Mouse (Mus musculus) liver, postnatal 0 days (tissue): Measurements from ENCODE around the gene Arhgef33. TPM values are rescaled to one million over a fixed set of nuclear protein-coding genes. Genes with fewer than 3 reads are reported as not detected.
"Not testable (repeated sequence)": the region's sequence is repeated elsewhere in the genome, so short reads cannot be mapped to it uniquely, and the experiment has no call there.

ENCODE experiments used
- ATAC-seq: fragments of 200-750 bp; cut with Nextera tagmentation; 2 replicates; pipeline ENCODE4 v1.8.0; 2017; ENCODE audit warnings: mild to moderate bottlenecking, moderate library complexity
- DNase-seq: peaks from one replicate; pipeline ENCODE4 v3.0.0-alpha.2; 2016
- H3K27ac ChIP-seq: fragments of 300-500 bp; sonication (generic); 2 replicates; pipeline ENCODE4 v1.5.1; 2014; ENCODE audit warnings: antibody characterized with exemption, moderate library complexity, mild to moderate bottlenecking, low read depth
- H3K27me3 ChIP-seq: fragments of 300-500 bp; sonication (generic); 2 replicates; pipeline ENCODE4 v1.6.1; 2014; ENCODE audit warnings: low read length, control low read depth, mixed read lengths; ENCODE audit not compliant: insufficient read depth
- H3K36me3 ChIP-seq: fragments of 300-500 bp; sonication (generic); replicated peaks from 2 replicates; pipeline ENCODE4 v1.6.1; 2014; ENCODE audit warnings: mild to moderate bottlenecking, control low read depth, low read length, moderate library complexity, mixed read lengths; ENCODE audit not compliant: insufficient read depth
- H3K4me1 ChIP-seq: fragments of 300-500 bp; sonication (generic); 2 replicates; pipeline ENCODE4 v1.6.1; 2014; ENCODE audit warnings: antibody characterized with exemption, mild to moderate bottlenecking, control low read depth; ENCODE audit not compliant: insufficient read depth
- H3K4me2 ChIP-seq: fragments of 300-500 bp; sonication (generic); 2 replicates; pipeline ENCODE4 v1.6.1; 2014; ENCODE audit warnings: low read depth, mild to moderate bottlenecking, low read length, moderate library complexity, mixed read lengths
- H3K4me3 ChIP-seq: fragments of 300-500 bp; sonication (generic); 2 replicates; pipeline ENCODE4 v1.5.1; 2014; ENCODE audit warnings: low read depth, low read length
- H3K9ac ChIP-seq: fragments of 300-500 bp; sonication (generic); replicated peaks from 2 replicates; pipeline ENCODE4 v1.6.1; 2014; ENCODE audit warnings: mild to moderate bottlenecking, moderate library complexity
- H3K9me3 ChIP-seq: fragments of 300-500 bp; sonication (generic); 2 replicates; pipeline ENCODE4 v1.6.1; 2016; ENCODE audit warnings: mild to moderate bottlenecking, control low read depth, low read length, mixed read lengths
- CTCF ChIP-seq: sonication (generic); IDR thresholded peaks from 2 replicates; pipeline ENCODE4 v1.5.1; 2016; ENCODE audit warnings: antibody characterized with exemption, low read depth
- EP300 ChIP-seq: IDR thresholded peaks from 2 replicates; pipeline ENCODE4 v1.6.1; 2016; ENCODE audit warnings: antibody characterized with exemption, low read depth, mild to moderate bottlenecking
- WGBS: fragments of 180-500 bp; shearing (Covaris S2); extraction: QIAGEN DNeasy Blood & Tissue Kit; methylation state at CpG from one replicate; pipeline ENCODE4 v1.1.7; 2014; ENCODE audit not compliant: insufficient replicate concordance; 5-methylcytosine and 5-hydroxymethylcytosine counted together
- polyA plus RNA-seq: library from polyadenylated mRNA; unstranded; fragments of >200 nt; fragmentation: Nextera tagmentation; extraction: Ambion mirVana; gene quantifications from 2 replicates; pipeline ENCODE4 v1.2.1, GENCODE M21; 2015

Arhgef33 gene
- polyA plus RNA-seq, 1 experiment from 2014 or later, result 1.2 TPM

DNA sequence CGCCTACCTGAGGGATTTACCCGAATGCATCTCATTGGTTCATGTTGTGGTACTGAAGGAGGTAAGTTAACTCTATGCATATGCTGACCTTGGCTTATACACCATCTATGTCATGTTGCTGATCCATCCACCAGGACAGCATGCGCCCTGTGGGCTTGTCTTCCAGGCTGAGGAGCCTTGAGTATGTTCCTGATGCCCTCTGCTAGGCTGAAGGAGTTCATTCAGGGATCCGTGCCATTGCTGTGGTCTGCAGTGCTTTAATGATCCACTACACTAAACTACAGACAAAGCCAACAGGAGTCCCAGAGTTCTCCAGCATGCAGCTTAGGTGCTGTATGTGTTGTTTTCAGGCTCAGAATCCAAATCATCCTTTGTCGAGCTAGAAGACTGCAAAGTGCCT is 60.1 kb downstream of the Arhgef33 start:
- Histone ChIP-seq H3K9me3 (no peaks in the 10 kb centered on the region), H3K9ac (no peak overlapping the region), H3K27me3 (no peaks in the 10 kb centered on the region), H3K4me3 (no peak overlapping the region), H3K4me1 (no peaks in the 10 kb centered on the region), H3K4me2 (no peak overlapping the region), H3K36me3 (no peaks in the 10 kb centered on the region), H3K27ac (no peak overlapping the region)
- 81% methylated on average over 5 of the region's 5 CpGs for WGBS
- TF ChIP-seq EP300 (no peak), CTCF (no peak)
- ATAC-seq (no peak), DNase-seq (no peak)

DNA sequence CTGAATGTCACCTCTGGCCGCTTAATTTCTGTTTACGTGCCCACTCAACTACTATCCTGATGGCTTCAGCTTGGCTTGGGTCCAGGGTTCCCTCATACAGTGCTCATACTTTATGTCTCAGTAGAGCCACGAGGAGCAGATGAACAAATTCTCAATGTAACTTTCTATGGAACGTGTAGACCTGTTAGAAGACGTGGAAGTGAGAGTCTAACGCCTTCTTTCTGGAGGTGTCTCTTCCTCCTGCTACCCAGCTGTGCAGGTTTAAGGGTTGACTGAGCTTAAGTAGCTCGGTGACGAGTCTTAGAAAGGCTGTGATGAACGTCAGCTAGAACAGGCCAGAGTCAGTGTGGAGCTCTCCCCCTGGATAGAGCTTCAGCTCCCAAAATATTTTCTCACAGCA is 61.4 kb downstream of the Arhgef33 start:
- no peaks in the 10 kb centered on the region for H3K36me3 ChIP-seq
- 66% methylated on average over 9 of the region's 9 CpGs for WGBS
- no peak for ATAC-seq
- TF ChIP-seq EP300, result no peak
- no peak for TF ChIP-seq CTCF
- no peak overlapping the region for H3K4me2 ChIP-seq
- peaks cover 8% of the 10 kb centered on the region for H3K4me1 ChIP-seq
- no peak for DNase-seq
- no peak overlapping the region for H3K27ac ChIP-seq
- no peak overlapping the region for H3K9ac ChIP-seq
- H3K27me3 ChIP-seq, result 0 out of 2 replicates have a peak, but pooled peaks cover 3% of the 10 kb centered on the region
- H3K9me3 ChIP-seq, result no peaks in the 10 kb centered on the region
- H3K4me3 ChIP-seq, result no peak overlapping the region

- Histone ChIP-seq H3K4me2 (peak within 1 kb of the TSS; percentile 72), H3K27me3 (0 out of 2 replicates have a peak, but pooled peaks cover 7% of the 10 kb centered on the region), H3K27ac (peak within 1 kb of the TSS; percentile 41; the same call in 1 of the 2 replicates), H3K9me3 (no peaks in the 10 kb centered on the region), H3K36me3 (no peaks in the 10 kb centered on the region), H3K9ac (peak within 1 kb of the TSS; percentile 54), H3K4me3 (peak within 1 kb of the TSS; percentile 42), H3K4me1 (peaks cover 11% of the 10 kb centered on the region)
- WGBS, result 7% methylated on average over 81 of the region's 102 CpGs
- DNase-seq (peak; percentile 86), ATAC-seq (peak; percentile 94)
- TF ChIP-seq CTCF (no peak), EP300 (no peak)
Measured at GRCm38 (mm10) chr17:80372989-80373725, 66.0 kb downstream of the Arhgef33 start, which contains the start of gene Gm10190. Gene Gm10190, minus strand, starts transcription at chr17:80373541.

GRCm38 (mm10) chr17:80373726-80374096 is 66.5 kb downstream of the Arhgef33 start:
- peak overlapping the region; percentile 42 for H3K4me3 ChIP-seq
- peak overlapping the region; percentile 72 for H3K4me2 ChIP-seq
- DNase-seq, result no peak
- 21% methylated on average over 29 of the region's 29 CpGs for WGBS
- 0 out of 2 replicates have a peak, but pooled peaks cover 7% of the 10 kb centered on the region for H3K27me3 ChIP-seq
- no peaks in the 10 kb centered on the region for H3K36me3 ChIP-seq
- ATAC-seq, result peak; percentile 60
- H3K9ac ChIP-seq, result peak overlapping the region; percentile 54
- peaks cover 11% of the 10 kb centered on the region for H3K4me1 ChIP-seq
- H3K27ac ChIP-seq, result 0 out of 2 replicates have a peak overlapping the region, but pooled peaks have one; percentile 41
- H3K9me3 ChIP-seq, result no peaks in the 10 kb centered on the region
- TF ChIP-seq CTCF (no peak), EP300 (no peak)

- ATAC-seq, result not testable (repeated sequence)
Measured at GRCm38 (mm10) chr17:80378386-80378785, 71.2 kb downstream of the Arhgef33 start.

GRCm38 (mm10) chr17:80385671-80386070 is 78.5 kb downstream of the Arhgef33 start:
- TF ChIP-seq CTCF (no peak), EP300 (no peak)
- Histone ChIP-seq H3K27ac (no peak overlapping the region), H3K4me1 (no peaks in the 10 kb centered on the region), H3K27me3 (no peaks in the 10 kb centered on the region), H3K9ac (no peak overlapping the region), H3K36me3 (no peaks in the 10 kb centered on the region), H3K4me3 (no peak overlapping the region), H3K9me3 (no peaks in the 10 kb centered on the region), H3K4me2 (no peak overlapping the region)
- 55% methylated on average over 1 of the region's 1 CpGs for WGBS
- DNase-seq, result no peak
- no peak for ATAC-seq

More at GRCm38 (mm10) chr17:80378386-80378785, 71.2 kb downstream of the Arhgef33 start:
- H3K27ac ChIP-seq, H3K9ac ChIP-seq, H3K36me3 ChIP-seq, H3K4me3 ChIP-seq, DNase-seq, H3K4me1 ChIP-seq, H3K27me3 ChIP-seq, H3K9me3 ChIP-seq, H3K4me2 ChIP-seq: not testable (repeated sequence)
